Mouse (Mus musculus) neural tube, embryonic 15.5 days (tissue): Measurements from ENCODE around the gene Sbk2. TPM values are rescaled to one million over a fixed set of nuclear protein-coding genes. Genes with fewer than 3 reads are reported as not detected.

Experiments
- ATAC-seq: fragments of 200-750 bp; cut with Nextera tagmentation; 2 replicates; pipeline ENCODE4 v1.8.0; 2017; ENCODE audit warnings: mild to moderate bottlenecking, moderate TSS enrichment, moderate library complexity; ENCODE audit not compliant: low FRiP score
- H3K27ac ChIP-seq: fragments of 300-500 bp; sonication (generic); replicated peaks from 2 replicates; pipeline ENCODE4 v1.5.1; 2015; ENCODE audit warnings: mild to moderate bottlenecking, inconsistent platforms
- H3K27me3 ChIP-seq: fragments of 300-500 bp; sonication (generic); replicated peaks from 2 replicates; pipeline ENCODE4 v1.6.1; 2015; ENCODE audit warnings: inconsistent platforms
- H3K36me3 ChIP-seq: fragments of 300-500 bp; sonication (generic); 2 replicates; pipeline ENCODE4 v1.6.1; 2015; ENCODE audit warnings: inconsistent platforms
- H3K4me1 ChIP-seq: fragments of 300-500 bp; sonication (generic); 2 replicates; pipeline ENCODE4 v1.6.1; 2015; ENCODE audit warnings: inconsistent platforms
- H3K4me2 ChIP-seq: fragments of 300-500 bp; sonication (generic); 2 replicates; pipeline ENCODE4 v1.6.1; 2015; ENCODE audit warnings: inconsistent platforms, mild to moderate bottlenecking, moderate library complexity
- H3K4me3 ChIP-seq: fragments of 300-500 bp; sonication (generic); replicated peaks from 2 replicates; pipeline ENCODE4 v1.5.1; 2015; ENCODE audit warnings: mild to moderate bottlenecking, inconsistent platforms
- H3K9ac ChIP-seq: fragments of 300-500 bp; sonication (generic); replicated peaks from 2 replicates; pipeline ENCODE4 v1.6.1; 2015; ENCODE audit warnings: mild to moderate bottlenecking, inconsistent platforms
- H3K9me3 ChIP-seq: fragments of 300-500 bp; sonication (generic); replicated peaks from 2 replicates; pipeline ENCODE4 v1.6.1; 2016; ENCODE audit warnings: inconsistent platforms
- WGBS: fragments of 180-500 bp; shearing (Covaris S2); methylation state at CpG from one replicate; pipeline ENCODE4 v1.1.7; 2015; ENCODE audit warnings: mixed read lengths; 5-methylcytosine and 5-hydroxymethylcytosine counted together
- polyA plus RNA-seq: library from polyadenylated mRNA; unstranded; fragments of >200 nt; fragmentation: Nextera tagmentation; extraction: Ambion mirVana; gene quantifications from 2 replicates; pipeline ENCODE4 v1.2.1, GENCODE M21; 2015

The Sbk2 gene
- polyA plus RNA-seq, 1 experiment from 2014 or later, result 0.14 TPM

DNA sequence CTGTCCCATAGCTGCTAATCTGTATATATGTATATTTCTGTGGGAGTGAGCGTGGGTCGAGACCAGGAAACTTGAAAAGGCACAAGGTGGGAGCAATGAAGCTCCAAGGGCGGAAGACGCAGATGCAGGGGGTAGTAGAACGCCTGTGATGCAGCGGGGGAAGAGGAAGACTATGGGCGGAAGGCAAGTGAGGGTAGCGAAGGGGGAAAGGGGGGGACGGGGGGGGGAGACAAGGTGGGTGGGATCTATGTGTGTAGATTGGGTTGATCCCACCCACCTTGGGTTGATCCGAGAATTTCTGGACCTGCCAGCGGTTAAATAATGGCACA lies 63.7 kb downstream of the Sbk2 start:
- 31% methylated on average over 11 of the region's 11 CpGs for WGBS
- Histone ChIP-seq H3K4me2 (peak overlapping the region; percentile 62), H3K36me3 (no peaks in the 10 kb centered on the region), H3K4me1 (peaks cover 20% of the 10 kb centered on the region), H3K9ac (no peak overlapping the region), H3K27ac (no peak overlapping the region; the same call in 1 of the 2 replicates), H3K9me3 (no peaks in the 10 kb centered on the region), H3K27me3 (no peaks in the 10 kb centered on the region), H3K4me3 (peak overlapping the region; percentile 38)
- no peak for ATAC-seq

GRCm38 (mm10) chr7:4899649-4900522 lies 64.3 kb downstream of the Sbk2 start:
- Histone ChIP-seq H3K36me3 (no peaks in the 10 kb centered on the region), H3K9ac (peak overlapping the region; percentile 29), H3K9me3 (no peaks in the 10 kb centered on the region), H3K4me1 (peaks cover 20% of the 10 kb centered on the region), H3K27ac (peak overlapping the region; percentile 65), H3K4me3 (peak overlapping the region; percentile 38), H3K27me3 (no peaks in the 10 kb centered on the region), H3K4me2 (peak overlapping the region; percentile 62)
- peak; percentile 84 for ATAC-seq
- WGBS, result 10% methylated on average over 19 of the region's 19 CpGs

DNA sequence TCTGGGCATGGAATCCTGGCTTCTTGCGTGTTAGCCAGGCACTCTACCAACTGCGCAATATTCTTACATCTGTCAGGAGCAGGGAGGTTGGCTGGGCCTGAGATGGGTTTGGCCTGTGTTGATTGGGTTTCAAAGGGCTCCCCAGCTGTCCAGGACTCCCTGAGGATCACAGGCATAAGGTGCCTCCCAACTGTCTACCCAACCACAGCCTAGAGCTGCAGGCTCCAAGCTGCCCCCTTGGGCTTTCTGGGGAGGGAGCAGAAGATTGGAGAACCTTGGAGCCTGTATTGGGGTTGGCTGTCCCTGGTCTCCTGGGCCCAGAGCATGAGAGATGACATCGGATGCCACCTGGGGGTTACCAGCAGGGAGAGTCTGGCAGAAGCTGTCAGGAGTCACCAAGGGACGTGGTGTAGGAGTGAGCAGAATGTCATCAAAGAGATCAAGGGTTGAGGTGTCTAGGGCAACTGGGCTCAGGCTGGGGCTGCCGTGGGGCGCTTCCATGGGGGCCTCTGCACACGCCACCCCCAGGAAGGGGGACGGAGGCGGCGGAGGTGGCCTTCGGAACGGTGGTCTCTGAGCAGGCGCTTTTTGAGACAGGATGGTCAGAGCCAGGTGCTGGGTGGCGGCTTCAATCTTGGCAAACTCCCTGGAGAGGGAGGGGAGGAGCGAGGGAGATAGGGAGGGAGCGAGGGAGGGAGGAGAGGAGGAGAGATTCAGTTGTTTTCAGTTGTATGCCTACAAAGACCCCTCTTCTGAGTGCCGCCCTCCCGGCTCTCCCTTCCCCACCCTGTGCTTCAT lies 65.2 kb downstream of the Sbk2 start:
- Histone ChIP-seq H3K9me3 (no peaks in the 10 kb centered on the region), H3K4me3 (peak overlapping the region; percentile 38), H3K27ac (peak overlapping the region; percentile 65), H3K4me2 (peak overlapping the region; percentile 62), H3K9ac (peak overlapping the region; percentile 29), H3K27me3 (no peaks in the 10 kb centered on the region), H3K36me3 (no peaks in the 10 kb centered on the region), H3K4me1 (peaks cover 20% of the 10 kb centered on the region)
- 15% methylated on average over 17 of the region's 18 CpGs for WGBS
- peak; percentile 76 for ATAC-seq

DNA sequence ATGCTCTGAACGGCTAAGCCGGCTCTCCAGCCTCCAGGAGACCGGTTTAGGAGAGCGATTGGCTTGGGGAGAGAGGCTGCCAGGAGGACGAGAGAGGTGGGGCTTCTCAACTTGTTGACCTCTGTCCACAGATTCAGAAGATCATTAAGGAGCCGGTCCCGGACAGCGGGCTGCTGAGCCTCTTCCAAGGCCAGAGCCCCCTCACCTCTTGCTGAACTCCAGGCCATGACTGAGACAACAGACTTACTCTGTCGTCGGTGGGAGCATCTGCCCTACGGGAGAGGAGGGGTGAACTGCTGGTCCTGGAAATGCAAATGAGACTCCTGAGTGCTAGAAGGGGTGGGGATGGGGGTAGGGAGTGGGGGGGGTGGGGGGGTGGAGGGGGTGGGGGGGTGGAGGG lies 69.0 kb downstream of the Sbk2 start:
- no peaks in the 10 kb centered on the region for H3K9me3 ChIP-seq
- no peak overlapping the region for H3K4me3 ChIP-seq
- H3K27me3 ChIP-seq, result no peaks in the 10 kb centered on the region
- H3K4me1 ChIP-seq, result peaks cover 16% of the 10 kb centered on the region
- no peak overlapping the region for H3K9ac ChIP-seq
- H3K27ac ChIP-seq, result no peak overlapping the region
- no peak for ATAC-seq
- 56% methylated on average over 11 of the region's 11 CpGs for WGBS
- no peak overlapping the region for H3K4me2 ChIP-seq
- H3K36me3 ChIP-seq, result no peaks in the 10 kb centered on the region

Other genes with a start within 250 kb of the Sbk2 start
- 0.13 and 0.14 TPM in 2 replicates for gene Tmem150b, start 239.2 kb downstream of the Sbk2 start, polyA plus RNA-seq
- 56.9 and 58.2 TPM in 2 replicates for gene Kmt5c, start 224.3 kb downstream of the Sbk2 start, polyA plus RNA-seq
- gene Cox6b2, start 211.3 kb downstream of the Sbk2 start, polyA plus RNA-seq, result 26.3 and 38.6 TPM in 2 replicates
- not detected in 2 replicates for gene Fam71e2, start 193.1 kb downstream of the Sbk2 start, polyA plus RNA-seq
- gene Il11, start 181.5 kb downstream of the Sbk2 start, polyA plus RNA-seq, result 0.90 and 1.0 TPM in 2 replicates
- not detected in 2 replicates for gene Tmem190, start 181.5 kb downstream of the Sbk2 start, polyA plus RNA-seq
- 6.8 and 9.9 TPM in 2 replicates for gene Tmem238, start 174.8 kb downstream of the Sbk2 start, polyA plus RNA-seq
- 224 and 255 TPM in 2 replicates for gene Rpl28, start 171.5 kb downstream of the Sbk2 start, polyA plus RNA-seq
- 252 and 275 TPM in 2 replicates for gene Ube2s, start 151.8 kb downstream of the Sbk2 start, polyA plus RNA-seq
- gene Shisa7, start 119.7 kb downstream of the Sbk2 start, polyA plus RNA-seq, result 10.6 and 11.3 TPM in 2 replicates
- gene Isoc2b, start 94.1 kb downstream of the Sbk2 start, polyA plus RNA-seq, result 3.7 and 5.9 TPM in 2 replicates
- gene Isoc2a, start 87.3 kb downstream of the Sbk2 start, polyA plus RNA-seq, result 0.51 and 0.79 TPM in 2 replicates
- gene Gm36210, start 57.9 kb downstream of the Sbk2 start, polyA plus RNA-seq, result 0.23 and 0.37 TPM in 2 replicates
- 3.1 and 4.0 TPM in 2 replicates for gene Zfp628, start 49.2 kb downstream of the Sbk2 start, polyA plus RNA-seq
- 30.8 and 36.3 TPM in 2 replicates for gene Nat14, start 42.4 kb downstream of the Sbk2 start, polyA plus RNA-seq
- 1.00 and 1.8 TPM in 2 replicates for gene Ssc5d, start 38.6 kb downstream of the Sbk2 start, polyA plus RNA-seq
- gene Sbk3, start 6.8 kb upstream of the Sbk2 start, polyA plus RNA-seq, result 0.32 and 0.35 TPM in 2 replicates
- gene Zfp579, start 31.8 kb upstream of the Sbk2 start, polyA plus RNA-seq, result 49.6 and 57.0 TPM in 2 replicates
- 7.3 and 9.9 TPM in 2 replicates for gene Zfp524, start 50.0 kb upstream of the Sbk2 start, polyA plus RNA-seq
- gene Fiz1, start 50.3 kb upstream of the Sbk2 start, polyA plus RNA-seq, result 37.0 TPM in 2 replicates
- gene Gm44973, start 51.1 kb upstream of the Sbk2 start, polyA plus RNA-seq, result 0.15 and 1.4 TPM in 2 replicates
- 6.4 and 7.0 TPM in 2 replicates for gene Zfp865, start 56.0 kb upstream of the Sbk2 start, polyA plus RNA-seq
- 60.0 and 75.7 TPM in 2 replicates for gene Ccdc106, start 56.1 kb upstream of the Sbk2 start, polyA plus RNA-seq
- gene 4632433K11Rik, start 69.7 kb upstream of the Sbk2 start, polyA plus RNA-seq, result not detected in 2 replicates
- 7.7 and 9.0 TPM in 2 replicates for gene Zfp784, start 74.0 kb upstream of the Sbk2 start, polyA plus RNA-seq
- gene Zfp580, start 87.1 kb upstream of the Sbk2 start, polyA plus RNA-seq, result 90.7 and 101 TPM in 2 replicates
- 94.2 and 105 TPM in 2 replicates for gene U2af2, start 97.7 kb upstream of the Sbk2 start, polyA plus RNA-seq
- 92.5 and 105 TPM in 2 replicates for gene Epn1, start 115.8 kb upstream of the Sbk2 start, polyA plus RNA-seq
- not detected in 2 replicates for gene Rfpl4, start 152.5 kb upstream of the Sbk2 start, polyA plus RNA-seq
- gene Rasl2-9, start 161.5 kb upstream of the Sbk2 start, polyA plus RNA-seq, result 0.47 and 0.60 TPM in 2 replicates
- 0.05 and 0.13 TPM in 2 replicates for gene Vmn1r55, start 185.3 kb upstream of the Sbk2 start, polyA plus RNA-seq
- not detected in 2 replicates for gene Vmn1r56, start 232.3 kb upstream of the Sbk2 start, polyA plus RNA-seq